Mouse (Mus musculus): ENCODE data around the gene Pheta1.

The Pheta1 gene

DNA sequence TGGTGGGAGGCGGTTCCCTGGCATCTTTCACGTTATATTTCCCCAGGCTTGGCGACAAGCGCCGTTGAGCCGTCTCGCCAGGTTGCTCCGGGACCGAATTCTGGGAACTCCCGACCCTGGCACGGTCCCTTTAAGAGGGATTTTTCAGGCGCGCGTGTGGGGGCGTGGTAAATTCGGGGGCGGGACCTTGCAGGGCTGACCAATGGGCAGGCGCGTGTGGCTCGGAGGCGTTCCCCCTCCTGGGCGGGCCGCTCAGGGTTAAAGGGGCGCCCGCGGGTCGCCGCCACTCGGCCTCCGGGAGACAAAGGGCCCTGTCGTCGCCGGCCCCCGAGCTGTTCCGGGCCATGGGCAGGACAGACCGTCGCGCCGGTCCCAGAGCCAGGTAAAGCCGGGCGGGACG lies at the start of gene Pheta1:
Pheta1 (plus strand) TSS at position 242 of the 400 bp plus-strand sequence.
- DNase-seq (ENCODE audit: low spot score in 2 of 2): peak; percentile 80 to 86

GRCm38 (mm10) chr5:121807186-121807585 lies 41.6 kb upstream of the Pheta1 start:
- DNase-seq (ENCODE audit: low spot score in 2 of 2): no peak

- no peak for DNase-seq (ENCODE audit: low spot score in 2 of 2)
Measured at GRCm38 (mm10) chr5:121808202-121808601, 40.6 kb upstream of the Pheta1 start.

DNA sequence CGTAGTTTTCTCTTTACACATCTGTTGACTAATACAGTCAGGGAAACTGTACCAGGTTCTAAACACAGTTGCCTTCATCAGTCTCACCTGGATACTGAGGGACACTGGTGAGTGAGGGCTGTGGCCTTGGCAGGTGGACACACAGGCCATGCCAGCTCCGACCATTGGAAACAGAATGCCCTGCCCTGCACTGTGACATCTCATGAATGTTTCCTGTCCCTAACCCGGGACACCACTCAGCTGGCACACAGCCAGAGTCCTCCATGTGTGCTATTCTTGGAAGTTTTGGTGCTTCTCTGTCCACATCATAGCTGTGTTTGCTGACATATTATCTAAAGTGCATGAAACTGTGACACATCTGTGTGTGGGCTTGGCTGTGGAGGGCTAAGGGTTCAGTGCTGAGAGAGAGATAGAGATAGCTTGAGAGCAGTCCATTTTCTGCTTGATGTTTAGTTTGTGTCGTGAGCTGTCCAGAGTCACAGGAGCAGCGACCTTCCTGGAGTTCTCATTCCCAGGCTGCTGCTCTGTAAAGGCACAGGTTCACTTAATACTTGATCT lies 39.0 kb upstream of the Pheta1 start:
- DNase-seq (ENCODE audit: low spot score in 2 of 2): no peak

DNA sequence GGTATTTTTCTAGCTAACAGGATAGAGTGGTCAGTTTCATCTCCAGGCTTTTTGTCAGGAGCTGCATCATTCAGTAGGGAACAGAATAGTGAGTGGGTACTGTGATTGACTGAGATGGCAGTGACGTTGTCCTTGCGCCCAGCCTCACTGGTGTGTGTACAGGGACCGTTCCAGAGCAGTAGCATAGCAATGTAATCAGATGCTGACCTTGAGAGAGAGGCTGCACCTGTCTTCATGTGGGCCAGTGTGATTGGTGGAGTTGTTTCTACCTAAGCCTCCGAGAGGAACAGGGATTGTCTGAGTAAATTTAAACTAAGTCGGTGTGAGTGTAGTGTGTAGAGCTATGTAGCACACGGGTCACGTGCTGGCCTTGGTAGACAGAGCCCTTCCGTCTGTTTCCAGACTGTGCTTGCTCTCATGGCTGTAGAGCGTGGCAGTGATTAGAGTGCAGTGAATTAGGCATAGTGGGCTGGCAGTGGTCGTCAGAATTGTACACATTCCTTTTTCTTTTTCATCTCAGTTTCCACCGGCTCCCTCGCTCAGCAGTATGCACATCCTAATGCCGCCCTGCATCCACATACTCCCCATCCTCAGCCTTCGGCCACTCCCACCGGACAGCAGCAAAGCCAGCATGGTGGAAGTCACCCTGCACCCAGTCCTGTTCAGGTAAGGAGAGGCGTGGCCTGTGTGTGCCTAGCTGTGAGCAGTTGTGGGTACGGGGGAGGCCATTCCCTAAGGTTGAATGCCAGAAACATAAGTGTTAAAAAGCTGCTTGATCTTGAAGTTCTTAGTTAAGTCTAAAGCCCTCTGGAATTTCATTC lies 38.2 kb upstream of the Pheta1 start:
- no peak for DNase-seq (ENCODE audit: low spot score in 2 of 2)

DNA sequence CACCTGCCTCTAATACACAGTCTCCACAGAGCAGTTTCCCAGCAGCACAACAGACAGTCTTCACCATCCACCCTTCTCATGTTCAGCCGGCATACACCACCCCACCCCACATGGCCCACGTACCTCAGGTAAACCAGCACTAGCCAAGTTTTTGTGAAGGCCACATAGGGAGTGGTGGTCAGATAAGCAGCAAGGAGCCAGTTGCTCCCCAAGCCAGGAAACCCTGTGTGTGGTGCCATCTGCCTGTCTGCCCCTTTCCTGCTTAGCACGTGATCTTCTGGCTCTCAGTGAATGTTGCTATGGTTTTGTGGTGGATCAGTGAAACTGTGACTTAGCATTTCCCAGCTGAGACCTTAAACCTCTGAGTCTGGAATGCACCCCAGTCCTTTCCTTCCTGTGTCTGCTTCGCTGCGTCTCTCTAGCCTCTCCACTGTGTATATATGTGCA lies 37.3 kb upstream of the Pheta1 start:
- no peak for DNase-seq (ENCODE audit: low spot score in 2 of 2)

GRCm38 (mm10) chr5:121812526-121813243 lies 36.1 kb upstream of the Pheta1 start:
- no peak for DNase-seq (ENCODE audit: low spot score in 2 of 2)

DNA sequence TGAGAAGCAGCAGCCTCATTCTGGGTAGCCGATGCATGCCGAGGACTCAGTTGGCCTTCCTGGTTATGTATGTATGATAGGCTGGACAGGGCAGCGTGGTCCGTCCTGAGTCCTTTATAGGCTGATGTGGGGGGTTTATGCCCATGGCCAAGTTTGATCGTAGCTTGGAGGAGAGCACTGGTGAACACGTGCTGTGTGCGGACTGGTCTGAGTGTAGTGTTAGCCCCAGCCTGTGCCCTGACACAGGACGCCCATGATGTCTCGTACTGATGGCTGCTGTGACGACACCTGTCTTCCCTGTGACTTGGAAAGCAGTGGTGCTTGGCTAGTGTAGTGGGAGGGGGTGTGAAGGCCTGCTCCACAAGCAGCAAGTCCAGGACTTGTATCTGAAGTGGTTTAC lies 35.0 kb upstream of the Pheta1 start:
- DNase-seq (ENCODE audit: low spot score in 2 of 2): no peak

GRCm38 (mm10) chr5:121815067-121815466 lies 33.7 kb upstream of the Pheta1 start:
- peak in 1 of 2 experiments; percentile 5 for DNase-seq (ENCODE audit: low spot score in 2 of 2)

DNA sequence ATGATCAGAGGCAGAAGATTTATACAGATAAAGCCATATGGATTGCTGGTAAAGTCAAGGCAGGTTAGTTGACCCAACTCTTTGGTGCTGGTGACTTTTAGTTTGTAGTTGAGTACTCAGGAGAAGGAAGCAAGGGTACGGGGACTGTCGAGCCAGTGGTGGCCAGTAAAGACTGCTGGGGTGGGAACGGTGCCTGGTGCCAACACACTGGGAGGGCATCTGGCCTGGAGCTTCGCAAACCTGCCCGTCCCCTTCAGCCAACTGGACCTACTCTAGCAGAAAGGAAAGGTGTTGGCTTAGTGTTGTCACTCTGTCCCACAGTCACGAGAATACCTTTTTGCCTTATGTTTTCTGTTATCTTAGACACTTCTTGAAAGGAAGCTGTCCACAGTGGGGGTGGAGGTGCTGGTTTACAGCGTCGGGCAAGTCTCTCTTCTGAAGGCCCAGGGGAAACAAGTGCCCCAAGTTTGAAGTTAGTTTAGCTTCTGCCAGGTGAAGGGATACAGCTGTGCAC lies 32.9 kb upstream of the Pheta1 start:
- DNase-seq (ENCODE audit: low spot score in 2 of 2): no peak

DNA sequence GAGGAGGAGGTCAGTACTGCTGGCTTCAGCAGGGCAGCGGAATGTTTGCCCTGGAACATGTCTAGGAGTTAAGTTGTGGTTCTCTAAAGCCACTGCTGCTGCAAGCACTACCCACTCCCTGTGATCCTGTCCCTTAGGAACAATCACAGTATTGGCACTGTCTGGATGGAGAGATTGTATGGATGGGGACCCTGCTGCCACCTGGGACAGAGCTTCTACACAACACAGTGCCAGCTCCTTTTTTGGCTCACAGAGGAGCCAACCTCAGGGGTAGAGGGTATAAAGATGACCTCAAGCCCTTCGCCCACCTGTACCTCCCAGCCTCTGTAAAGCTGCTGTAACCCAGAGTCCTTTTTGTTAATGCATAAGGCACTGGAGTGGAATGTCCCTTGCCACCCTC lies 32.2 kb upstream of the Pheta1 start:
- DNase-seq (ENCODE audit: low spot score in 2 of 2): no peak

DNA sequence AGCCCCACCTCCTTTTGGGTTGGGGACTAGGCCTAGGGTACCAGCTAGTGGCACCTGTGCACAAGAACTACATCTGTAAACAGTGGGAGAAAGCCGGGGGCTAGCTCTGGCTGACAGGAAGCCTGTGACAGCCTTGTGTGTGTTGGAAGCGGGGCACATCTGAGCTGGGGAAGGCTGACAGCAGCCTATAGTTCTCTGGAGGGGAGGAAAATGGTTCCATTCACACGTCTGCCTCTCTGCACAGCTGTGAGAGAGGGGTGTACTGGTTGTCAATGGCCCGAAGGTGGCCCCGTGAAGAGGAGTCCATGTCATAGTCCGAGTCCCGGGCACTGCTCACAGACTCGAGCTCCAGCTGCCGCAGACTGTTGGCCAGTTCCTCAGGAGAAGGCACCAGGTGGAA lies 31.2 kb upstream of the Pheta1 start:
- no peak for DNase-seq (ENCODE audit: low spot score in 2 of 2)

DNA sequence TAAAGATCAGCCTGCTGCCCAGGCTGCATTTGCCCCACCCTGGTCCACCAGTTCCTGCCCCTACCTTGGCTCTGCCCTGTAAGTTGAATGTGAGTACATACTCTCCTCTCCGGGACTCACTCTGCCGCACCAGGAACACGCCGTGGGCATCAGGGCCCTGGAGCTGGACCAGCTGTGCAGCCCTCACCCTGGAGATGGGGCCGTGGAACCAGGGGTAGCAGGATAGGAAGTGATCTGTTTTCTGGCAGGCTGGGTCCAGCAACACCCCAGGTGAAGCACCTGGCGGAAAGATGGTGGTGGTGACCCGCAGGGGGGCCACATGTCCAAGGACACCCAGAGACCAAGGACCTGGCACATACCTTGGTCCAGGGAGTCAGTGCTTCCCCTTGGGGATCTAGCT lies 30.4 kb upstream of the Pheta1 start:
- DNase-seq (ENCODE audit: low spot score in 2 of 2): no peak

DNA sequence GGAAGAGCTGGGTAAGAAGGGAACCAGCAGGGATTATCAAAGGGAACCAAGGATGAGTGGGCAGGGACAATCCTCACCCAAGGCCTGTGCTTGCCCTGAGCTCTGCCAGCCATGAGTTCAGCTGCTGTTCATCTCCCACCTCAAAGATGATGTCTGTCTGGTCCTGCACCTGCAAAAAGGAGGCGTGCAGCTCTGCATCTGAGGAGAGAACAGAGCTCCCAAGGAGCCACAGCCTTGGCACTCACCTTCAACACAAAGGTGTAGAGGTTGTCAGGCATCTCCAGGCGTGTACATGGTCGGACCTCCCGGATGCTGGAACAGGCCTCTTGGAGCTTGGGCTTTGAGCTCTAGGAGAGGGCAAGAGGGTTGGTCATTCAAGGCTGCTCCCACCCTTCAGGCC lies 29.9 kb upstream of the Pheta1 start:
- no peak for DNase-seq (ENCODE audit: low spot score in 2 of 2)

DNA sequence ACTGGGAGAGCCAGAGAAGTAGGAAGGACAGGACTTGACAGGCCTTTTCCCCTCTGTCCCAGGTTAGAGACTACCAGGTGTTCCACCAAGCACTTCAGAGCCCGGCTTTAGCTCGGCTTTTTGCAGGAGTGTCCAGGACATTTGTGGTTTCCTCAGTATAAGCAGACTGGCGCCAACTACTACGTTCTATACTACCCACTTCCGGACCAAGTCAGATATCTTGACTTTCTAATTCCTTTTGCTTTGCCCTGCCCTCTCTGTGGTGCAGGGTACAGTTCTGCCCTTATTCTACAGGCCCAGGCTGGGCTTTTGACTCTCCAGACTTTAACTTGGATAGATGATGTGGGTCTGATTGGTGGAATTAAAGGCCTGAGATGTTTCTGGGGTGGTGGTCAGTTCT lies 29.2 kb upstream of the Pheta1 start:
- DNase-seq (ENCODE audit: low spot score in 2 of 2): no peak

GRCm38 (mm10) chr5:121820161-121820560 lies 28.6 kb upstream of the Pheta1 start:
- no peak for DNase-seq (ENCODE audit: low spot score in 2 of 2)

GRCm38 (mm10) chr5:121820657-121821056 lies 28.1 kb upstream of the Pheta1 start:
- no peak for DNase-seq (ENCODE audit: low spot score in 2 of 2)

DNA sequence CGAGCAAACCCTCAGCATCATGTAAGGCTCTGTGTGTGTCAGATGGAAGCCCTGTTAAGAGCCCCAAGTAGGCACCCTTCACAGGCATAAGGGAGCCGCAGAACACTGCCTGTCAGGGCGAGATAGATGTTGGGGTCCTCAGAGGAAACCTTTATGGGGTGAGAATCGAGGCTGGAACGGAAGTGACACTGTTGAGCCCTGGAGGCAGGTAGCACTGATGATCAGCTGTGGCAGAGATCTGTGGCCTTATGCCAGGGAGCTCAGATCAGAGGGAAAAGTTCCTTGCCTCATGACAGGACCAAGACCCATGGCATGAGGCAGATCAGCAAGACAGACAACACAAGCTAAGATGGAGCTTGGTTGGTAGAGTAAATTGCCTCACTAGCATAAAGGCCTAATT lies 27.7 kb upstream of the Pheta1 start:
- DNase-seq (ENCODE audit: low spot score in 2 of 2): no peak

GRCm38 (mm10) chr5:121821552-121821951 lies 27.2 kb upstream of the Pheta1 start:
- DNase-seq (ENCODE audit: low spot score in 2 of 2): no peak

GRCm38 (mm10) chr5:121822786-121823505 lies 25.8 kb upstream of the Pheta1 start:
- DNase-seq (ENCODE audit: low spot score in 2 of 2): no peak

DNA sequence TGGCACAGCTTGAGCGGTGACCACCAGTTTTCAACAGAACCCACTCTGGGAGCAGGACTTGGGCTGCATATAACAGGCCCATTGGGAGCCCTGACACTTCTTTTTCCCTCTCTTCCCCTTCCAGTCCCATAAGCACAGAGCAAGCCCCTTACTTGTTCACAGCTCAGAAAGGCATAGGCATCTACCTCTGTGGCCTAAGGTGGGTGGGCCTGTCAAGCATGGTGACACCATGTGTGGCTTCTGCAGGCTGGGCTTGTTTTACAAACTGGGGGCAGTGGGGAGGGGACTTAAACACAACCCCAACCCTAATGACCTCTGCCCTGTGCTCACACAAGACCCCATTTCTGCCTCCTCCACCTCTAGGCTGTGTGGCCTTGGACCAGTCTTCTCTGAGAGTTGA lies 25.1 kb upstream of the Pheta1 start:
- no peak for DNase-seq (ENCODE audit: low spot score in 2 of 2)

- no peak for DNase-seq (ENCODE audit: low spot score in 2 of 2)
Measured at GRCm38 (mm10) chr5:121824121-121824520, 24.7 kb upstream of the Pheta1 start.
